Mouse (Mus musculus) intestine, embryonic 16.5 days (tissue): Measurements from ENCODE around the gene Pptc7. TPM values are rescaled to one million over a fixed set of nuclear protein-coding genes. Genes with fewer than 3 reads are reported as not detected.
A peak's percentile ranks its signal among the peaks of the same experiment; 100 is the strongest.

Experiments
- ATAC-seq: fragments of 200-750 bp; cut with Nextera tagmentation; 2 replicates; pipeline ENCODE4 v1.8.0; 2017; ENCODE audit warnings: moderate TSS enrichment, moderate library complexity
- H3K27ac ChIP-seq: fragments of 300-500 bp; sonication (generic); 2 replicates; pipeline ENCODE4 v1.5.1; 2014; ENCODE audit warnings: mild to moderate bottlenecking, low read length
- H3K27me3 ChIP-seq: fragments of 300-500 bp; sonication (generic); replicated peaks from 2 replicates; pipeline ENCODE4 v1.6.1; 2014; ENCODE audit warnings: low read length, control low read depth, mixed read lengths; ENCODE audit not compliant: control insufficient read depth, insufficient read depth
- H3K36me3 ChIP-seq: fragments of 300-500 bp; sonication (generic); 2 replicates; pipeline ENCODE4 v1.6.1; 2014; ENCODE audit warnings: low read length, control low read depth; ENCODE audit not compliant: control insufficient read depth, insufficient read depth
- H3K4me1 ChIP-seq: fragments of 300-500 bp; sonication (generic); 2 replicates; pipeline ENCODE4 v1.6.1; 2014; ENCODE audit warnings: low read length, control low read depth, mixed read lengths; ENCODE audit not compliant: control insufficient read depth, insufficient read depth
- H3K4me2 ChIP-seq: fragments of 300-500 bp; sonication (generic); 2 replicates; pipeline ENCODE4 v1.6.1; 2014; ENCODE audit warnings: low read depth, low read length, control low read depth
- H3K4me3 ChIP-seq: fragments of 300-500 bp; sonication (generic); 2 replicates; pipeline ENCODE4 v1.5.1; 2014; ENCODE audit warnings: mild to moderate bottlenecking, low read length
- H3K9ac ChIP-seq: fragments of 300-500 bp; sonication (generic); 2 replicates; pipeline ENCODE4 v1.6.1; 2014; ENCODE audit warnings: low read depth, low read length
- H3K9me3 ChIP-seq: fragments of 300-500 bp; sonication (generic); 2 replicates; pipeline ENCODE4 v1.6.1; 2016; ENCODE audit warnings: low read length, control low read depth; ENCODE audit not compliant: control insufficient read depth
- WGBS: fragments of 180-500 bp; shearing (Covaris S2); extraction: QIAGEN DNeasy Blood & Tissue Kit; methylation state at CpG from one replicate; pipeline ENCODE4 v1.1.7; 2014; 5-methylcytosine and 5-hydroxymethylcytosine counted together
- polyA plus RNA-seq: library from polyadenylated mRNA; unstranded; fragments of >200 nt; fragmentation: Nextera tagmentation; extraction: Ambion mirVana; gene quantifications from 2 replicates; pipeline ENCODE4 v1.2.1, GENCODE M21; 2015

Gene Pptc7
- polyA plus RNA-seq: 6.8 and 9.9 TPM in 2 replicates

DNA sequence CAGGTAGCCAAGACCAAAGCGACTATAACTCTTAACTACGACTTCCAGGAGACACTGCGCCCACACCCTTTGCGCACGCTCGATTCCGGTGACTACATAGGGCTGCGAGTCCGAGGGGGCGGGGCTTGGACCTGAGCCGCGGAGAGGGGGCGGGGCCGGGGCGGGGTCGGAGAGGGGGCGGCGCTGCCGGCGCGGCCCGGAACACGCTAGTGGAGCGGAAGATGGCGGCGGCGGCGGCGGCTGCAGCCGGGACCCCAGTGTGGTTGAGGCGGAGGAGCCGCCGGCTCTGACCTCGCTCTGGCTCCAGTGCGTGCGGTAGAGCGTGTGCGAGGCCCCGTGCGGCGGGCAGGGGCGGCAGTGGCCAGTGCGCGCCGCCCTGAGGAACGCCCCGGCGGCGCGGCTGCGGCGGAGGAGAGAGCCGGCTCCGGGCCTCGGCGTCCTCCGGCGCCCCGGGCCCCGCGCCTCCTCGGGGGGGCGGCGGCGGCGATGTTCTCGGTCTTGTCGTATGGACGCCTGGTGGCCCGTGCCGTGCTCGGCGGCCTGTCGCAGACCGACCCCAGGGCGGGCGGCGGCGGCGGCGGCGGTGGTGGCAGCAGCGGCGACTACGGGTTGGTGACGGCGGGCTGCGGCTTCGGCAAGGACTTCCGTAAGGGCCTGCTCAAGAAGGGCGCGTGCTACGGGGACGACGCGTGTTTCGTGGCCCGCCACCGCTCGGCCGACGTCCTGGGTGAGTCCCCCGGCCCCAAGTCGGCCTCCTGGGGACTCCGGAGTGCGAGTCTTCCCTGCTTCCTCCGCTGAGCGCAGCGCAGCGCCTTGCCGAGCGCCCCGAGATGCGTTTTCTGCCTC is at the start of gene Pptc7:
TSS of gene Pptc7 (plus strand) at position 183 of the 846 bp plus-strand sequence.
- Histone ChIP-seq H3K27ac (peak within 1 kb of the TSS; percentile 64), H3K9me3 (no peaks in the 10 kb centered on the region), H3K4me3 (peak within 1 kb of the TSS; percentile 93), H3K27me3 (no peaks in the 10 kb centered on the region), H3K4me1 (peaks cover 22% of the 10 kb centered on the region), H3K36me3 (no peaks in the 10 kb centered on the region), H3K9ac (peak within 1 kb of the TSS; percentile 95), H3K4me2 (peak within 1 kb of the TSS; percentile 88)
- peak; percentile 80 for ATAC-seq
- under 1% methylated on average over 98 of the region's 114 CpGs for WGBS

DNA sequence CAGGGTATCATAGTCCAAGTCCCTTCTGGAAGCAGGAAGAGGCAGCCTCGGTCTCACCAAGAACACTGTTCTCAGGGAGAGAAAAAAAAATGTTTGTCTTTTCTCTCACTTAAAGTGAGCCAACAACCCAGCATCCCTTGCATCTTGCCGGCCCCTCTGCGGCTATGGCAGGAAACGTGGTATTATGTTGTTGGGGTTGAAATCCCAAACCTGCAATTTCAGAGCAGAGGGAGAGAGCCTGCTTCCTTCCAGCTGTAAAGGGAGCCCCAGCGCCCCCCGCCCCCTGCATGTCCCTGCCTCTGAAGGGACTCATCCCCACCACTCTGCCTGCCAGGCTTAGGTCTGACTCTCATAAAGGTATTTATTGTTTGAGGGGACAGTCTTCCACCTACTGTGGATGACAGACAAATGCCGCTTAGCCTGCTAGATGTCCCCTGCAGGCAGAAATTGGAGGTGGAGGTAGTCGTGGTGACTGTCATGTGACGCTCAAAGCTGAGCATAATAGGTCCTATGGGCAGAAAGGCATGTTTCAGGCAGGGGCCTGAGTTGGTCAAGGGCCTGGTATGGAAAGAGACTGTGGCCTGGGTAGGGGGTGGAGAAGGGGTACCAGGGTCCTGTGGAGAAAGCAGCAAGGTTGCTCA is 48.8 kb upstream of the Pptc7 start:
- no peak overlapping the region for H3K4me2 ChIP-seq
- H3K27ac ChIP-seq: 0 out of 2 replicates have a peak overlapping the region, but pooled peaks have one; percentile 44
- H3K27me3 ChIP-seq: no peaks in the 10 kb centered on the region
- 54% methylated on average over 9 of the region's 9 CpGs for WGBS
- ATAC-seq: no peak
- H3K4me1 ChIP-seq: peaks cover 4% of the 10 kb centered on the region; the same call in 1 of the 2 replicates
- H3K4me3 ChIP-seq: no peak overlapping the region
- H3K9ac ChIP-seq: no peak overlapping the region
- no peaks in the 10 kb centered on the region for H3K36me3 ChIP-seq
- H3K9me3 ChIP-seq: no peaks in the 10 kb centered on the region

DNA sequence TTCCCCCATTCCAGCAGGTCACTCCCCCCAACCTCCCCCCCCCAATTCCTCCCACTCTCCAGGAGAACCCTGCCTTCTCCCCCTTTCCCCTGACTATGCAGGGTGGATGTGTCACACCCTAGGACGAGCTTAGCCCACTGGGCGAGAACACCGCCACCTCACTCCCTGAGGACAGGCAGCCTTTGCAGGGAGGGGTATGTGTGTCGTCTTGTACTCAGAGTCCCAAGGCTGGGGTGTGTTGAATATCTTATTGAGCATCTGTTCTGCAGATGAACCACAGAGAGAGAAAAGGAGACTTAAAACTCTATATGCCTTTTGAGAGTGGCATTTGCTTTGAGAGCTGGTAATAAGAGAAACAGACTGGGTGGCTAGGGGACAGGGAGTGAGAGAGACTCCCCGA is 47.0 kb upstream of the Pptc7 start:
- no peak overlapping the region for H3K4me3 ChIP-seq
- H3K27me3 ChIP-seq: no peaks in the 10 kb centered on the region
- H3K36me3 ChIP-seq: no peaks in the 10 kb centered on the region; the same call in 1 of the 2 replicates
- WGBS: 82% methylated on average over 5 of the region's 5 CpGs
- no peak overlapping the region for H3K9ac ChIP-seq
- no peak overlapping the region for H3K4me2 ChIP-seq
- no peak overlapping the region for H3K27ac ChIP-seq
- H3K9me3 ChIP-seq: no peaks in the 10 kb centered on the region
- H3K4me1 ChIP-seq: peaks cover 4% of the 10 kb centered on the region; the same call in 1 of the 2 replicates
- no peak for ATAC-seq

DNA sequence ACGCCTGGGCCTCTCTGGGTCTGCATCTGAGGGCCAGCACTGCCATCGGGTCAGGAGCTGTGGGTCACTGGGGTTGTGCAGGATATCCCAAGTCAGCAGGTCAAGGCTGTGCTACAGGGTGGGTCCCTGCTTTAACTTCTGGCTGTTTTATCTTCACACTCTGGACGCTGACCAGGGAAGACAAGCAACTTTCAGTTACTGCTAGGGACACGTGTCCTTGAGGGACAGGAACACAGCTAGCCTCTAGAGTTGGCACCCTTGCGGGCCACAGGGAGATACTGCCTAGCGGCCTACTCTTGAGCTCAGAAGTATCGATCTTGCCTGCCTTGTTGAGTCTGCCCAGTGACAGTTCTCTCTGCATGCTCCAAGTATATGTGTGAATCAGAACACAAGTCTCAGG is 44.5 kb upstream of the Pptc7 start:
- no peaks in the 10 kb centered on the region for H3K27me3 ChIP-seq
- WGBS: 78% methylated on average over 7 of the region's 7 CpGs
- no peak for ATAC-seq
- no peak overlapping the region for H3K4me3 ChIP-seq
- no peaks in the 10 kb centered on the region for H3K9me3 ChIP-seq
- no peaks in the 10 kb centered on the region; the same call in 1 of the 2 replicates for H3K36me3 ChIP-seq
- H3K4me1 ChIP-seq: peaks cover 4% of the 10 kb centered on the region; the same call in 1 of the 2 replicates
- H3K27ac ChIP-seq: no peak overlapping the region
- H3K4me2 ChIP-seq: no peak overlapping the region
- H3K9ac ChIP-seq: no peak overlapping the region

DNA sequence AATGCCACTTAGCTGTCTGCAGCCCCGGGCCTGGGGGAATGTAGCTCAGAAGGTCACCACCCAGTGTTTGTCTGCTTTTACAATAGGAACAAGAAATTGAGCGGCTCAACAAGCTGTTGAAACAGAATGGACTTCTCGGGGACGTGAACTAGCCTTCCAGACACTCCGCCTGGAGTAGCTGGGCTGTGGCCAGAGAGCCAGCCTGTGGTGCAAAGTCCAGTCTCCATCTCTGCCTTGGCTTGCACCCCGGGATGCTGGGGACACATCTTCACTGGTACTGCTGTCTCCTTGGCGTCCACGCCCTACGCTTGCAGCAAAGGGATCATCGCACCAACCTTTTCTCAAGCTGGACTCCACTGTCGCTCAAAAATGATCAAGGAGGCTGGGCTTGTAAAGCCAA is 43.6 kb upstream of the Pptc7 start:
- Histone ChIP-seq H3K9ac (no peak overlapping the region), H3K4me3 (no peak overlapping the region), H3K4me2 (no peak overlapping the region), H3K4me1 (no peaks in the 10 kb centered on the region), H3K36me3 (no peaks in the 10 kb centered on the region; the same call in 1 of the 2 replicates), H3K27me3 (no peaks in the 10 kb centered on the region), H3K27ac (no peak overlapping the region), H3K9me3 (no peaks in the 10 kb centered on the region)
- ATAC-seq: no peak
- WGBS: 92% methylated on average over 11 of the region's 11 CpGs

DNA sequence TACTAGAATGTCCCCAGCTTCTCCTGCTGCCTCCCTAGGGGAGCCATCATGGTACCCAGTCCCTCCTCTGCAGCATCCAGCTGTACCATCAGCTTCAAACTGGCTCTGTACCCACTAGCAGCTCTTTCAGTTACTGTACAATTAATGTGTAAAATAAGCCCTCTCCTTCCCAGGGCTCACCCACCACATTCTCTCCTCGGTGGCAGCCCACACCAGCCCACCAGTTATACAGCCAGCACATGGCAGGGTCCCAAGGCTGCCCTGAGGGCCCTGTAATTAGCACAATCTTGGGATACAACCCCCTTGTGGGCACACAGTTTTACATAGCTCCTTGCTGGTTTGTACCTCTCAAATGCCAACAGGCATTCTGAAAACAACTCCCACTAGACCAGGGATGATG is 43.2 kb upstream of the Pptc7 start:
- 60% methylated on average over 1 of the region's 1 CpGs for WGBS
- H3K4me2 ChIP-seq: no peak overlapping the region
- H3K4me3 ChIP-seq: no peak overlapping the region
- H3K9ac ChIP-seq: no peak overlapping the region
- no peaks in the 10 kb centered on the region for H3K4me1 ChIP-seq
- H3K27me3 ChIP-seq: no peaks in the 10 kb centered on the region
- H3K27ac ChIP-seq: no peak overlapping the region
- no peak for ATAC-seq
- no peaks in the 10 kb centered on the region for H3K9me3 ChIP-seq
- no peaks in the 10 kb centered on the region; the same call in 1 of the 2 replicates for H3K36me3 ChIP-seq

DNA sequence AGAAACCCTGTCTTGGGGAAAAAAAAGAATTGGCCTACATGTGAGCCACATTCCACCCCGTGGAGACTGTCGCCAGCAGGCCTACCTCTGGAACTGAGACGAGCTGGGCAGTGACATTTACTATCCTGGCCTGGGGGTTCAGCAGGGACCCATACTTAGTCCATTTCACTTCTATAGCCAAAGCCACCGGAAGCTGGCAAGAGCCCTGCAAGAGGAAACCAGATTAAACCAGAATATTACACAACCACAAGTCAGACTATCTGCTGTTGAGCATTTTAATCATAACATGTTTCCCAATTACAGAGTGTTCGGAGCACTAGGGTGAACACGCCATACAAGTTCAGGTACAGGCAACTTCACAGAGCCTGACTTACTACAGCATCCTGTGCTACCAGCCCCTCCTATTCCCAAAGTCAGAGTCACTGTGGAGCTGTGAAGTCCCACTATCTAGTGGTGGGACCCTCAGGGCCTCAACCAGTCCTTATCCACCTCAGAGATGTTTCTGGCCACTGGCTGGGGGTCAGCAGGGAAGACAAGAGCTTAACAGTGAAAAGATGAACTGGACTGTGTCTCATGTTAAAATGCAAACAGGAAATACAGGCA is 41.5 kb upstream of the Pptc7 start:
- no peak overlapping the region for H3K4me2 ChIP-seq
- 85% methylated on average over 6 of the region's 6 CpGs for WGBS
- no peak overlapping the region for H3K27ac ChIP-seq
- H3K27me3 ChIP-seq: no peaks in the 10 kb centered on the region
- H3K9ac ChIP-seq: no peak overlapping the region
- H3K4me1 ChIP-seq: no peaks in the 10 kb centered on the region
- no peaks in the 10 kb centered on the region for H3K9me3 ChIP-seq
- no peaks in the 10 kb centered on the region; the same call in 1 of the 2 replicates for H3K36me3 ChIP-seq
- no peak overlapping the region for H3K4me3 ChIP-seq
- ATAC-seq: no peak

DNA sequence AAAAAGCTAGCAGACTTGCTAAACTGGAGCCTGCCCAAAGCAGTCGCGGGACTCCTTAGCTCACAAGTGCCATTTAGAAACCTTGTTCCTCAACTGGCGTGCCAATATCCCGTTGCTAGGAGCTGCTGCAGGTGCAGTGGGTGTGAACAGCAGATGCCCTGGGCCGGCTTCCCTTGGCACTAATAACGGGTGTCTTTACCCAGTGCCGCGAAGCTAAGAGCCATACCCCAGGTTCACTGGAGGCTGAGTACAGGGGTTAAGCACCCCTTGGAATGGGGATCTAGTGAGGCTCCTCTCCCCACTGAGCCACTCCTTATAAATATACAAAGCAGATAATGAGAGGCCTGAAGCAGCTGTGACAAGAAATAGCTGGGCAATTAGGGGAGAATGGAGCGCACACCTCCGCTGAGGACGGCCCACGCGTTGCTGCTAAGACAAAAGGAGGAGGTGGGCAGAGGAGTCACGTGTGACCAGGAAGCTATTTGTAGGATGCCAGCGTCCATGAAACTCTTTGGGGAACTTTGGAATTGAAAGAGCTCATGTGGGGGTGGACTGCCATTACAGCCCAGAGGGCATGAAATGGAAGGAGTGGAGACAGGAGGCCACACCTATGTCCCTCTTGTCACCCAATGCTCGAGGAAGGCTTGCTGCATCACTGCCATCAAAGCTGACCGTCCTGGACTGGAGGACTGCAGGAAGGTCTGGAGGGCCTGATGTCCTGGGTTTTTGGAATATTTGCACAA is 40.2 kb upstream of the Pptc7 start:
- 86% methylated on average over 17 of the region's 17 CpGs for WGBS
- no peaks in the 10 kb centered on the region; the same call in 1 of the 2 replicates for H3K36me3 ChIP-seq
- no peak overlapping the region for H3K4me3 ChIP-seq
- H3K9me3 ChIP-seq: no peaks in the 10 kb centered on the region
- ATAC-seq: no peak
- H3K4me1 ChIP-seq: no peaks in the 10 kb centered on the region
- no peaks in the 10 kb centered on the region for H3K27me3 ChIP-seq
- H3K4me2 ChIP-seq: no peak overlapping the region
- no peak overlapping the region for H3K9ac ChIP-seq
- no peak overlapping the region for H3K27ac ChIP-seq

DNA sequence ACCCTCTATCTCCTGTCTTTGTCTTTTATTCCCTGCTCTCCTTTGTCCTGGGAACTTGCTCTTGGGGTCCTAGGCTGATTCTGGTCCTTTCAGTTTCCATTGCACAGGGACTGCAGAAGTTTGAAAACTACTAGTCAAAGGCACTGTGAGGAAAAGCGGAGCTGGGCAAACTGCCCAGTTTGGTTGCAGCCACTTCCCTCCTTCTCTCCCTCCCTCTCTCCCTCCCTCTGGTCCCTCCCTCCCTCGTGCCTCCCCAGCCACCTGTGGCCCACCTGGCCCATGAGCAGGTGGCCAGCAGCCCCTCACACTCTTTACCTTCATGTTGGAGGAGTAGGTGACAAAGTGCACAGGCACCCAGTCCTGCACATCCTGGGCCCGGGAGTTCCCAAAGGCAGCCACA is 39.0 kb upstream of the Pptc7 start:
- ATAC-seq: no peak
- H3K4me1 ChIP-seq: no peaks in the 10 kb centered on the region
- WGBS: 64% methylated on average over 3 of the region's 3 CpGs
- H3K4me3 ChIP-seq: no peak overlapping the region
- H3K9me3 ChIP-seq: no peaks in the 10 kb centered on the region
- H3K27ac ChIP-seq: no peak overlapping the region
- no peak overlapping the region for H3K4me2 ChIP-seq
- no peaks in the 10 kb centered on the region; the same call in 1 of the 2 replicates for H3K36me3 ChIP-seq
- H3K9ac ChIP-seq: no peak overlapping the region
- H3K27me3 ChIP-seq: no peaks in the 10 kb centered on the region
